Mouse (Mus musculus) stomach, embryonic 14.5 days (tissue): ENCODE results near the gene D17H6S53E. TPM values are rescaled to one million over a fixed set of nuclear protein-coding genes. Genes with fewer than 3 reads are reported as not detected.

ENCODE experiments used
- ATAC-seq: fragments of 200-750 bp; cut with Nextera tagmentation; 2 replicates; pipeline ENCODE4 v1.8.0; 2017; ENCODE audit warnings: low read depth, moderate TSS enrichment; ENCODE audit not compliant: insufficient number of reproducible peaks, insufficient read depth, low FRiP score
- H3K27ac ChIP-seq: fragments of 300-500 bp; sonication (generic); 2 replicates; pipeline ENCODE4 v1.5.1; 2014; ENCODE audit warnings: mild to moderate bottlenecking, low read length, moderate library complexity, mixed read lengths
- H3K27me3 ChIP-seq: fragments of 300-500 bp; sonication (generic); 2 replicates; pipeline ENCODE4 v1.6.1; 2014; ENCODE audit warnings: low read length, control low read depth, mixed read lengths; ENCODE audit not compliant: control insufficient read depth, insufficient read depth
- H3K36me3 ChIP-seq: fragments of 300-500 bp; sonication (generic); 2 replicates; pipeline ENCODE4 v1.6.1; 2014; ENCODE audit warnings: mild to moderate bottlenecking, control low read depth, low read length, moderate library complexity, mixed read lengths; ENCODE audit not compliant: control insufficient read depth, insufficient read depth
- H3K4me1 ChIP-seq: fragments of 300-500 bp; sonication (generic); 2 replicates; pipeline ENCODE4 v1.6.1; 2014; ENCODE audit warnings: low read length, control low read depth, mixed read lengths; ENCODE audit not compliant: control insufficient read depth, insufficient read depth
- H3K4me2 ChIP-seq: fragments of 300-500 bp; sonication (generic); replicated peaks from 2 replicates; pipeline ENCODE4 v1.6.1; 2014; ENCODE audit warnings: low read depth, low read length, control low read depth
- H3K4me3 ChIP-seq: fragments of 300-500 bp; sonication (generic); 2 replicates; pipeline ENCODE4 v1.5.1; 2014; ENCODE audit warnings: low read depth, low read length, control low read depth
- H3K9ac ChIP-seq: fragments of 300-500 bp; sonication (generic); replicated peaks from 2 replicates; pipeline ENCODE4 v1.6.1; 2014; ENCODE audit warnings: low read depth, mild to moderate bottlenecking, control low read depth, low read length, moderate library complexity, mixed read lengths
- H3K9me3 ChIP-seq: fragments of 300-500 bp; sonication (generic); 2 replicates; pipeline ENCODE4 v1.6.1; 2016; ENCODE audit warnings: low read depth, low read length, control low read depth; ENCODE audit not compliant: control insufficient read depth
- WGBS: fragments of 180-500 bp; shearing (Covaris S2); extraction: QIAGEN DNeasy Blood & Tissue Kit; methylation state at CpG from one replicate; pipeline ENCODE4 v1.1.7; 2014; 5-methylcytosine and 5-hydroxymethylcytosine counted together
- polyA plus RNA-seq: library from polyadenylated mRNA; unstranded; fragments of >200 nt; fragmentation: Nextera tagmentation; extraction: Ambion mirVana; gene quantifications from 2 replicates; pipeline ENCODE4 v1.2.1, GENCODE M21; 2014

Gene D17H6S53E
- polyA plus RNA-seq, 1 experiment from 2014 or later, result 13.3 TPM

- H3K4me1 ChIP-seq, result no peaks in the 10 kb centered on the region
- H3K27me3 ChIP-seq, result no peaks in the 10 kb centered on the region
- 50% methylated on average over 3 of the region's 3 CpGs for WGBS
These were observed 21.2 kb downstream of the D17H6S53E start for GRCm38 (mm10) chr17:35147348-35147747.

GRCm38 (mm10) chr17:35147922-35148639 is 21.9 kb downstream of the D17H6S53E start:
- H3K4me2 ChIP-seq, result no peak overlapping the region
- H3K9ac ChIP-seq, result no peak overlapping the region
- no peaks in the 10 kb centered on the region for H3K27me3 ChIP-seq
- no peaks in the 10 kb centered on the region for H3K9me3 ChIP-seq
- ATAC-seq, result no peak
- H3K4me1 ChIP-seq, result no peaks in the 10 kb centered on the region
- WGBS, result 68% methylated on average over 5 of the region's 5 CpGs
- H3K36me3 ChIP-seq, result peaks cover 96% of the 10 kb centered on the region
- no peak overlapping the region for H3K27ac ChIP-seq
- no peak overlapping the region for H3K4me3 ChIP-seq

More at GRCm38 (mm10) chr17:35147348-35147747, 21.2 kb downstream of the D17H6S53E start:
- ATAC-seq, result no peak
- Histone ChIP-seq H3K9ac (no peak overlapping the region), H3K4me2 (no peak overlapping the region), H3K9me3 (no peaks in the 10 kb centered on the region), H3K4me3 (no peak overlapping the region), H3K27ac (no peak overlapping the region), H3K36me3 (peaks cover 96% of the 10 kb centered on the region)

- 89% methylated on average over 4 of the region's 4 CpGs for WGBS
- H3K36me3 ChIP-seq, result peaks cover 96% of the 10 kb centered on the region
- no peaks in the 10 kb centered on the region for H3K4me1 ChIP-seq
- no peak overlapping the region for H3K4me2 ChIP-seq
- no peaks in the 10 kb centered on the region for H3K9me3 ChIP-seq
- H3K9ac ChIP-seq, result no peak overlapping the region
- no peaks in the 10 kb centered on the region for H3K27me3 ChIP-seq
- no peak overlapping the region for H3K27ac ChIP-seq
- ATAC-seq, result no peak
- H3K4me3 ChIP-seq, result no peak overlapping the region
These were observed 25.9 kb downstream of the D17H6S53E start for GRCm38 (mm10) chr17:35152121-35152520.

- no peak overlapping the region for H3K9ac ChIP-seq
- 87% methylated on average over 9 of the region's 9 CpGs for WGBS
- no peaks in the 10 kb centered on the region for H3K4me1 ChIP-seq
- no peak overlapping the region for H3K4me2 ChIP-seq
- H3K4me3 ChIP-seq, result no peak overlapping the region
- H3K36me3 ChIP-seq, result peaks cover 96% of the 10 kb centered on the region
- H3K27ac ChIP-seq, result no peak overlapping the region
- H3K9me3 ChIP-seq, result no peaks in the 10 kb centered on the region
- ATAC-seq, result no peak
- no peaks in the 10 kb centered on the region for H3K27me3 ChIP-seq
These were observed 26.9 kb downstream of the D17H6S53E start for GRCm38 (mm10) chr17:35153077-35153476.

GRCm38 (mm10) chr17:35153931-35154330 is 27.8 kb downstream of the D17H6S53E start:
- WGBS, result 81% methylated on average over 4 of the region's 4 CpGs
- H3K27me3 ChIP-seq, result no peaks in the 10 kb centered on the region
- H3K4me1 ChIP-seq, result no peaks in the 10 kb centered on the region
- H3K36me3 ChIP-seq, result peaks cover 96% of the 10 kb centered on the region
- H3K9me3 ChIP-seq, result no peaks in the 10 kb centered on the region
- H3K4me3 ChIP-seq, result no peak overlapping the region
- H3K9ac ChIP-seq, result no peak overlapping the region
- ATAC-seq, result no peak
- H3K4me2 ChIP-seq, result no peak overlapping the region
- H3K27ac ChIP-seq, result no peak overlapping the region

- no peak overlapping the region for H3K4me2 ChIP-seq
- H3K9ac ChIP-seq, result no peak overlapping the region
- peaks cover 96% of the 10 kb centered on the region for H3K36me3 ChIP-seq
- no peaks in the 10 kb centered on the region for H3K9me3 ChIP-seq
- no peak overlapping the region for H3K27ac ChIP-seq
- no peaks in the 10 kb centered on the region for H3K27me3 ChIP-seq
- no peak for ATAC-seq
- no peaks in the 10 kb centered on the region for H3K4me1 ChIP-seq
- no peak overlapping the region for H3K4me3 ChIP-seq
- WGBS, result 81% methylated on average over 7 of the region's 7 CpGs
These were observed 28.4 kb downstream of the D17H6S53E start for GRCm38 (mm10) chr17:35154616-35155015.

- ATAC-seq, result no peak
- Histone ChIP-seq H3K9ac (no peak overlapping the region), H3K9me3 (no peaks in the 10 kb centered on the region), H3K27me3 (no peaks in the 10 kb centered on the region), H3K27ac (no peak overlapping the region), H3K36me3 (peaks cover 96% of the 10 kb centered on the region), H3K4me3 (no peak overlapping the region), H3K4me1 (no peaks in the 10 kb centered on the region), H3K4me2 (no peak overlapping the region)
- WGBS, result 87% methylated on average over 12 of the region's 12 CpGs
These were observed 29.3 kb downstream of the D17H6S53E start for GRCm38 (mm10) chr17:35155451-35155850.

- ATAC-seq, result no peak
- Histone ChIP-seq H3K9me3 (no peaks in the 10 kb centered on the region), H3K27ac (no peak overlapping the region), H3K36me3 (peaks cover 99% of the 10 kb centered on the region), H3K27me3 (no peaks in the 10 kb centered on the region), H3K4me2 (no peak overlapping the region), H3K9ac (no peak overlapping the region), H3K4me3 (no peak overlapping the region), H3K4me1 (no peaks in the 10 kb centered on the region)
- 91% methylated on average over 33 of the region's 33 CpGs for WGBS
These were observed 30.5 kb downstream of the D17H6S53E start for GRCm38 (mm10) chr17:35156461-35157200.
